Mouse (Mus musculus): Measurements from ENCODE around the gene Cdca4. TPM values are rescaled to one million over a fixed set of nuclear protein-coding genes. Genes with fewer than 3 reads are reported as not detected.

The Cdca4 gene
- total RNA-seq, 1 experiment: 78.2 TPM

- Histone ChIP-seq H3K4me3 (ENCODE audit: insufficient read depth in 1 of 2, low read depth in 1 of 2, low read length in 2 of 2, poor library complexity in 1 of 2, severe bottlenecking in 1 of 2) (no peak overlapping the region), H3K27ac (ENCODE audit: insufficient read depth, low read depth, low read length, poor library complexity, severe bottlenecking) (no peak overlapping the region), H3K4me1 (ENCODE audit: control insufficient read depth in 2 of 2, insufficient read depth in 2 of 2, low read length in 2 of 2, poor library complexity in 1 of 2) (no peaks in the 10 kb centered on the region), H3K36me3 (ENCODE audit: control insufficient read depth, insufficient read depth, low read length, poor library complexity, severe bottlenecking) (no peaks in the 10 kb centered on the region), H3K9me3 (ENCODE audit: control insufficient read depth, insufficient read depth, low read depth, low read length) (no peaks in the 10 kb centered on the region), H3K9ac (ENCODE audit: insufficient read depth, low read depth, low read length, poor library complexity, severe bottlenecking) (no peak overlapping the region)
- no peak for DNase-seq (ENCODE audit: low read depth, low spot score)
- in situ Hi-C loops (cut with MboI; ENCODE audit: low sequenced_read_pairs in 2 of 2, unreplicated experiment in 2 of 2): no loop called here
- TF ChIP-seq CHD2 (IDR thresholded peaks at IDR 0.05; ENCODE audit: low read depth, low read length): no peak
- no peak for TF ChIP-seq ZNF384 (IDR thresholded peaks at IDR 0.05; ENCODE audit: low read depth, low read length)
- TF ChIP-seq ZC3H11A (IDR thresholded peaks at IDR 0.05; ENCODE audit: borderline replicate concordance, low read depth, low read length): no peak
- TF ChIP-seq HCFC1 (IDR thresholded peaks at IDR 0.05; ENCODE audit: borderline replicate concordance, insufficient read depth, low read length): no peak
- no peak for TF ChIP-seq MAFK (IDR thresholded peaks at IDR 0.05; ENCODE audit: insufficient read depth, low read depth, low read length)
Observed at GRCm38 (mm10) chr12:112773366-112773765, 55.9 kb downstream of the Cdca4 start.

GRCm38 (mm10) chr12:112772306-112772705 lies 56.9 kb downstream of the Cdca4 start:
- H3K36me3 ChIP-seq (ENCODE audit: control insufficient read depth, insufficient read depth, low read length, poor library complexity, severe bottlenecking): no peaks in the 10 kb centered on the region
- no peak for TF ChIP-seq ZNF384 (IDR thresholded peaks at IDR 0.05; ENCODE audit: low read depth, low read length)
- no peak for TF ChIP-seq MAFK (IDR thresholded peaks at IDR 0.05; ENCODE audit: insufficient read depth, low read depth, low read length)
- TF ChIP-seq CHD2 (IDR thresholded peaks at IDR 0.05; ENCODE audit: low read depth, low read length): no peak
- TF ChIP-seq ZC3H11A (IDR thresholded peaks at IDR 0.05; ENCODE audit: borderline replicate concordance, low read depth, low read length): no peak
- no peak for TF ChIP-seq HCFC1 (IDR thresholded peaks at IDR 0.05; ENCODE audit: borderline replicate concordance, insufficient read depth, low read length)
- H3K4me3 ChIP-seq (ENCODE audit: insufficient read depth in 1 of 2, low read depth in 1 of 2, low read length in 2 of 2, poor library complexity in 1 of 2, severe bottlenecking in 1 of 2): no peak overlapping the region
- H3K27ac ChIP-seq (ENCODE audit: insufficient read depth, low read depth, low read length, poor library complexity, severe bottlenecking): no peak overlapping the region
- no peak overlapping the region for H3K9ac ChIP-seq (ENCODE audit: insufficient read depth, low read depth, low read length, poor library complexity, severe bottlenecking)
- in situ Hi-C loops (cut with MboI; ENCODE audit: low sequenced_read_pairs in 2 of 2, unreplicated experiment in 2 of 2): no loop called here
- H3K4me1 ChIP-seq (ENCODE audit: control insufficient read depth in 2 of 2, insufficient read depth in 2 of 2, low read length in 2 of 2, poor library complexity in 1 of 2): no peaks in the 10 kb centered on the region
- DNase-seq (ENCODE audit: low read depth, low spot score): no peak
- H3K9me3 ChIP-seq (ENCODE audit: control insufficient read depth, insufficient read depth, low read depth, low read length): no peaks in the 10 kb centered on the region

DNA sequence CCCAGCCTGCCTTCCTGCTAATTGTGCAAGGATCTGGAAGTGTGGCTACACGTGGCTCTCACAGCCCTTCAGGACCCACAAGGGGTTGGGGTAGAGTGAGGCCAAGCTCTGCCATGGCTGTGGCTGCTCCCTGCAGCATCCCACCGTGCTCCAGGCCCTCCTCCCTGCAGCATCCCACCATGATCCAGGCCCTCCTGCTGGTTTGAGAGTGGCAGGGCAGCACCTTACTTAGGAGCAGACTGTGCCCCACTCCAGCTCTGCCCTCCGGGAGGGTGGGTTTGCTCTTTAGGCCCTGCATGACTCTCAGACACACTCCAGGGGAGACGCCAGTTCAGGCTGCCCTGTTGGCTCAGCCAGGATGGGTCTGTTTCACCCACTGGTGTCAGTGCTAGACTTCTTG lies 58.8 kb downstream of the Cdca4 start:
- no peak for DNase-seq (ENCODE audit: low read depth, low spot score)
- in situ Hi-C loops (cut with MboI; ENCODE audit: low sequenced_read_pairs in 2 of 2, unreplicated experiment in 2 of 2): no loop called here
- H3K27ac ChIP-seq (ENCODE audit: insufficient read depth, low read depth, low read length, poor library complexity, severe bottlenecking): no peak overlapping the region
- H3K9me3 ChIP-seq (ENCODE audit: control insufficient read depth, insufficient read depth, low read depth, low read length): no peaks in the 10 kb centered on the region
- no peaks in the 10 kb centered on the region for H3K4me1 ChIP-seq (ENCODE audit: control insufficient read depth in 2 of 2, insufficient read depth in 2 of 2, low read length in 2 of 2, poor library complexity in 1 of 2)
- no peak overlapping the region for H3K4me3 ChIP-seq (ENCODE audit: insufficient read depth in 1 of 2, low read depth in 1 of 2, low read length in 2 of 2, poor library complexity in 1 of 2, severe bottlenecking in 1 of 2)
- TF ChIP-seq HCFC1 (IDR thresholded peaks at IDR 0.05; ENCODE audit: borderline replicate concordance, insufficient read depth, low read length): no peak
- TF ChIP-seq ZC3H11A (IDR thresholded peaks at IDR 0.05; ENCODE audit: borderline replicate concordance, low read depth, low read length): no peak
- no peak for TF ChIP-seq ZNF384 (IDR thresholded peaks at IDR 0.05; ENCODE audit: low read depth, low read length)
- TF ChIP-seq CHD2 (IDR thresholded peaks at IDR 0.05; ENCODE audit: low read depth, low read length): no peak
- no peak for TF ChIP-seq MAFK (IDR thresholded peaks at IDR 0.05; ENCODE audit: insufficient read depth, low read depth, low read length)
- H3K36me3 ChIP-seq (ENCODE audit: control insufficient read depth, insufficient read depth, low read length, poor library complexity, severe bottlenecking): no peaks in the 10 kb centered on the region
- no peak overlapping the region for H3K9ac ChIP-seq (ENCODE audit: insufficient read depth, low read depth, low read length, poor library complexity, severe bottlenecking)

Other genes starting within 250 kb of the Cdca4 start
- 17.8 and 21.0 TPM in 2 replicates for gene Inf2, start 240.6 kb downstream of the Cdca4 start, total RNA-seq (2012; rRNA removed)
- 2.0 and 2.4 TPM in 2 replicates for gene Adssl1, start 209.4 kb downstream of the Cdca4 start, total RNA-seq (2012; rRNA removed)
- gene Siva1, start 184.7 kb downstream of the Cdca4 start, total RNA-seq (2012; rRNA removed): 301 and 355 TPM in 2 replicates
- gene Akt1, start 154.5 kb downstream of the Cdca4 start, total RNA-seq (2012; rRNA removed): 44.1 and 58.9 TPM in 2 replicates
- gene Zbtb42, start 150.6 kb downstream of the Cdca4 start, total RNA-seq (2012; rRNA removed): 1.3 and 1.8 TPM in 2 replicates
- gene Cep170b, start 109.0 kb downstream of the Cdca4 start, total RNA-seq (2012; rRNA removed): 46.1 and 47.7 TPM in 2 replicates
- gene Pld4, start 68.8 kb downstream of the Cdca4 start, total RNA-seq (2012; rRNA removed): 2.4 and 4.7 TPM in 2 replicates
- gene Ahnak2, start 26.8 kb downstream of the Cdca4 start, total RNA-seq (2012; rRNA removed): 22.8 and 25.2 TPM in 2 replicates
- 3.1 and 5.0 TPM in 2 replicates for gene Clba1, start 20.5 kb downstream of the Cdca4 start, total RNA-seq (2012; rRNA removed)
- 0.36 and 0.48 TPM in 2 replicates for gene Gpr132, start 38.8 kb upstream of the Cdca4 start, total RNA-seq (2012; rRNA removed)
- 54.1 and 129 TPM in 2 replicates for gene Jag2, start 100.4 kb upstream of the Cdca4 start, total RNA-seq (2012; rRNA removed)
- gene Nudt14, start 112.7 kb upstream of the Cdca4 start, total RNA-seq (2012; rRNA removed): 21.9 and 28.1 TPM in 2 replicates
- 13.4 and 15.2 TPM in 2 replicates for gene Btbd6, start 147.1 kb upstream of the Cdca4 start, total RNA-seq (2012; rRNA removed)
- gene Brf1, start 171.3 kb upstream of the Cdca4 start, total RNA-seq (2012; rRNA removed): 56.4 and 63.4 TPM in 2 replicates
- 17.2 and 20.7 TPM in 2 replicates for gene Pacs2, start 185.1 kb upstream of the Cdca4 start, total RNA-seq (2012; rRNA removed)
- gene Tex22, start 245.1 kb upstream of the Cdca4 start, total RNA-seq (2012; rRNA removed): 0.22 and 0.79 TPM in 2 replicates